In genomic region chr6:71985984-71986383, GRCm38 (mm10) we compare ENCODE assay signal across 16 mouse cellular contexts.
"Had no signal": no experiment of that assay in that cellular context is flagged by ENCODE, and none has a peak within 500 bp of the region (broad histone marks: within the 10 kb centered on the region; RNA-seq: fewer than 3 reads in every experiment).

No protein-coding gene starts in this region.

- H3K9ac ChIP-seq: neural tube, embryonic 13.5 days; neural tube, embryonic 15.5 days; stomach, embryonic 15.5 days had no signal

- H3K27ac ChIP-seq: neural tube, embryonic 13.5 days; neural tube, embryonic 15.5 days; stomach, embryonic 15.5 days; stomach, postnatal 0 days had no signal

- H3K4me2 ChIP-seq: neural tube, embryonic 13.5 days; neural tube, embryonic 15.5 days; stomach, embryonic 15.5 days had no signal

- H3K27me3 ChIP-seq: neural tube, embryonic 13.5 days; neural tube, embryonic 15.5 days; stomach, embryonic 15.5 days had no signal

- H3K4me3 ChIP-seq: neural tube, embryonic 13.5 days; neural tube, embryonic 15.5 days; stomach, embryonic 15.5 days had no signal

- H3K9me3 ChIP-seq: neural tube, embryonic 13.5 days; neural tube, embryonic 15.5 days; stomach, embryonic 15.5 days had no signal

- H3K36me3 ChIP-seq: neural tube, embryonic 15.5 days; stomach, embryonic 15.5 days had no signal

- DNase-seq: retina, postnatal 1 day; right cerebral cortex, adult 18-20 months; right cerebral cortex, postnatal 14 days; right cerebral cortex, postnatal 25 days; right cerebral cortex, postnatal 4 days; spleen, adult 18-20 months; thymus, adult 18-20 months; thymus, adult 2 months; thymus, postnatal 14 days; thymus, postnatal 25 days; thymus, postnatal 36 days; thymus, postnatal 4 days had no signal
